Mouse (Mus musculus) gonadal fat pad, adult 2 months (tissue): ENCODE measurements around the gene Ttc28. TPM values are rescaled to one million over a fixed set of nuclear protein-coding genes. Genes with fewer than 3 reads are reported as not detected.
"Not testable (repeated sequence)": the region's sequence is repeated elsewhere in the genome, so short reads cannot be mapped to it uniquely, and the experiment has no call there.

Experiments used
- DNase-seq: peaks from one replicate; pipeline ENCODE4 v3.0.0-alpha.2; 2012; ENCODE audit warnings: low read depth
- polyA plus RNA-seq: library from polyadenylated mRNA; depleted of rRNA; stranded (reverse); fragments of >200 nt; gene quantifications from 2 replicates; pipeline ENCODE4 v1.2.3, GENCODE M21; 2012; rRNA removed

The Ttc28 gene
- 10.1 and 13.0 TPM in 2 replicates for polyA plus RNA-seq

- DNase-seq, result no peak
Observed at GRCm38 (mm10) chr5:110879584-110880374, at the start of gene Ttc28. Gene Ttc28 (plus strand): TSS chr5:110879803.

- DNase-seq, result no peak
Observed at GRCm38 (mm10) chr5:110831036-110831720, 48.4 kb upstream of the Ttc28 start.

GRCm38 (mm10) chr5:110835959-110836358, 43.6 kb upstream of the Ttc28 start:
- no peak for DNase-seq

- not testable (repeated sequence) for DNase-seq
Observed at GRCm38 (mm10) chr5:110838016-110838415, 41.6 kb upstream of the Ttc28 start.

GRCm38 (mm10) chr5:110839038-110839677, 40.4 kb upstream of the Ttc28 start:
- DNase-seq, result no peak

- DNase-seq, result peak; percentile 95
Observed at GRCm38 (mm10) chr5:110839678-110840365, 39.8 kb upstream of the Ttc28 start, which contains the start of the genes Hscb and Chek2. Gene Hscb (minus strand): TSS chr5:110839777. Gene Chek2 (plus strand): TSS chr5:110839979.

GRCm38 (mm10) chr5:110840465-110840864, 39.1 kb upstream of the Ttc28 start:
- DNase-seq, result no peak

- DNase-seq, result no peak
Observed at GRCm38 (mm10) chr5:110841046-110841862, 38.3 kb upstream of the Ttc28 start.

- DNase-seq, result no peak
Observed at GRCm38 (mm10) chr5:110852990-110853389, 26.6 kb upstream of the Ttc28 start.

- DNase-seq, result no peak
Observed at GRCm38 (mm10) chr5:110857091-110857490, 22.5 kb upstream of the Ttc28 start.

- no peak for DNase-seq
Observed at GRCm38 (mm10) chr5:110859013-110859650, 20.5 kb upstream of the Ttc28 start.

GRCm38 (mm10) chr5:110860445-110860844, 19.2 kb upstream of the Ttc28 start:
- DNase-seq, result no peak

GRCm38 (mm10) chr5:110868460-110868859, 11.1 kb upstream of the Ttc28 start:
- no peak for DNase-seq

- DNase-seq, result no peak
Observed at GRCm38 (mm10) chr5:110869242-110869669, 10.3 kb upstream of the Ttc28 start.

GRCm38 (mm10) chr5:110873160-110873559, 6.4 kb upstream of the Ttc28 start:
- no peak for DNase-seq

- no peak for DNase-seq
Observed at GRCm38 (mm10) chr5:110874711-110875110, 4.9 kb upstream of the Ttc28 start.

- DNase-seq, result no peak
Observed at GRCm38 (mm10) chr5:110875286-110875685, 4.3 kb upstream of the Ttc28 start.

- DNase-seq, result peak; percentile 14
Observed at GRCm38 (mm10) chr5:110877666-110878505, 1.7 kb upstream of the Ttc28 start.

- not testable (repeated sequence) for DNase-seq
Observed at GRCm38 (mm10) chr5:110878526-110878925, 1.1 kb upstream of the Ttc28 start.
